Mouse (Mus musculus) MN1 (cell line): Measurements from ENCODE around the gene Apoc1.

ENCODE experiments used
- DNase-seq: peaks from one replicate; pipeline ENCODE4 v3.0.0-alpha.2; 2016; ENCODE audit warnings: low spot score

The Apoc1 gene

GRCm38 (mm10) chr7:19691873-19692865 lies at the start of gene Apoc1:
Apoc1 (minus strand) TSS chr7:19692660.
- DNase-seq: no peak

- no peak for DNase-seq
Observed at GRCm38 (mm10) chr7:19741329-19742031, 49.0 kb upstream of the Apoc1 start.

GRCm38 (mm10) chr7:19740269-19740668 lies 47.8 kb upstream of the Apoc1 start:
- DNase-seq: no peak

GRCm38 (mm10) chr7:19738771-19739170 lies 46.3 kb upstream of the Apoc1 start:
- no peak for DNase-seq

- DNase-seq: no peak
Observed at GRCm38 (mm10) chr7:19736389-19737057, 44.1 kb upstream of the Apoc1 start.

GRCm38 (mm10) chr7:19734178-19734666 lies 41.8 kb upstream of the Apoc1 start:
- no peak for DNase-seq

- DNase-seq: no peak
Observed at GRCm38 (mm10) chr7:19726541-19726940, 34.1 kb upstream of the Apoc1 start.

- no peak for DNase-seq
Observed at GRCm38 (mm10) chr7:19724167-19724566, 31.7 kb upstream of the Apoc1 start.

- DNase-seq: no peak
Observed at GRCm38 (mm10) chr7:19722754-19723195, 30.3 kb upstream of the Apoc1 start.

- DNase-seq: no peak
Observed at GRCm38 (mm10) chr7:19719200-19719599, 26.7 kb upstream of the Apoc1 start.

GRCm38 (mm10) chr7:19718297-19718952 lies 26.0 kb upstream of the Apoc1 start:
- DNase-seq: no peak

- no peak for DNase-seq
Observed at GRCm38 (mm10) chr7:19717346-19717745, 24.9 kb upstream of the Apoc1 start.

GRCm38 (mm10) chr7:19716822-19717221 lies 24.4 kb upstream of the Apoc1 start:
- DNase-seq: no peak

- DNase-seq: no peak
Observed at GRCm38 (mm10) chr7:19716055-19716682, 23.7 kb upstream of the Apoc1 start.

- DNase-seq: peak; percentile 93
Observed at GRCm38 (mm10) chr7:19715239-19716054, 23.0 kb upstream of the Apoc1 start, which contains the start of gene Tomm40. Tomm40 (minus strand) TSS chr7:19715438.

- DNase-seq: no peak
Observed at GRCm38 (mm10) chr7:19714836-19715235, 22.4 kb upstream of the Apoc1 start.

GRCm38 (mm10) chr7:19713598-19713997 lies 21.1 kb upstream of the Apoc1 start:
- no peak for DNase-seq

GRCm38 (mm10) chr7:19713196-19713595 lies 20.7 kb upstream of the Apoc1 start:
- no peak for DNase-seq

GRCm38 (mm10) chr7:19712414-19712813 lies 20.0 kb upstream of the Apoc1 start:
- DNase-seq: peak; percentile 9

- DNase-seq: no peak
Observed at GRCm38 (mm10) chr7:19710650-19711049, 18.2 kb upstream of the Apoc1 start.
